Mouse (Mus musculus): Measurements from ENCODE around the gene Cd151. TPM values are rescaled to one million over a fixed set of nuclear protein-coding genes. Genes with fewer than 3 reads are reported as not detected.

Cd151 gene
- 43.3 and 49.6 TPM in 2 replicates for polyA plus RNA-seq (2014; fragmentation: Nextera tagmentation; extraction: Ambion mirVana)

- Histone ChIP-seq H3K27me3 (ENCODE audit: control insufficient read depth, insufficient read depth, low read length) (peaks cover 28% of the 10 kb centered on the region), H3K36me3 (ENCODE audit: control insufficient read depth, insufficient read depth, low read length) (peaks cover 17% of the 10 kb centered on the region), H3K4me1 (ENCODE audit: control insufficient read depth, insufficient read depth, low read length) (peaks cover 20% of the 10 kb centered on the region), H3K4me2 (ENCODE audit: low read depth, low read length) (peak within 1 kb of the TSS; percentile 60), H3K27ac (ENCODE audit: low read depth, low read length) (peak within 1 kb of the TSS; percentile 81), H3K9ac (replicated peaks; ENCODE audit: low read depth, low read length) (peak within 1 kb of the TSS; percentile 84), H3K9me3 (ENCODE audit: control insufficient read depth, low read length) (no peaks in the 10 kb centered on the region), H3K4me3 (ENCODE audit: low read depth, low read length) (peak within 1 kb of the TSS; percentile 59)
- ATAC-seq (ENCODE audit: low read depth) = peak; percentile 50
- WGBS = 1% methylated on average over 52 of the region's 52 CpGs
Measured at GRCm38 (mm10) chr7:141467230-141468030, at the start of gene Cd151. Gene Cd151, plus strand, starts transcription at chr7:141467392.

DNA sequence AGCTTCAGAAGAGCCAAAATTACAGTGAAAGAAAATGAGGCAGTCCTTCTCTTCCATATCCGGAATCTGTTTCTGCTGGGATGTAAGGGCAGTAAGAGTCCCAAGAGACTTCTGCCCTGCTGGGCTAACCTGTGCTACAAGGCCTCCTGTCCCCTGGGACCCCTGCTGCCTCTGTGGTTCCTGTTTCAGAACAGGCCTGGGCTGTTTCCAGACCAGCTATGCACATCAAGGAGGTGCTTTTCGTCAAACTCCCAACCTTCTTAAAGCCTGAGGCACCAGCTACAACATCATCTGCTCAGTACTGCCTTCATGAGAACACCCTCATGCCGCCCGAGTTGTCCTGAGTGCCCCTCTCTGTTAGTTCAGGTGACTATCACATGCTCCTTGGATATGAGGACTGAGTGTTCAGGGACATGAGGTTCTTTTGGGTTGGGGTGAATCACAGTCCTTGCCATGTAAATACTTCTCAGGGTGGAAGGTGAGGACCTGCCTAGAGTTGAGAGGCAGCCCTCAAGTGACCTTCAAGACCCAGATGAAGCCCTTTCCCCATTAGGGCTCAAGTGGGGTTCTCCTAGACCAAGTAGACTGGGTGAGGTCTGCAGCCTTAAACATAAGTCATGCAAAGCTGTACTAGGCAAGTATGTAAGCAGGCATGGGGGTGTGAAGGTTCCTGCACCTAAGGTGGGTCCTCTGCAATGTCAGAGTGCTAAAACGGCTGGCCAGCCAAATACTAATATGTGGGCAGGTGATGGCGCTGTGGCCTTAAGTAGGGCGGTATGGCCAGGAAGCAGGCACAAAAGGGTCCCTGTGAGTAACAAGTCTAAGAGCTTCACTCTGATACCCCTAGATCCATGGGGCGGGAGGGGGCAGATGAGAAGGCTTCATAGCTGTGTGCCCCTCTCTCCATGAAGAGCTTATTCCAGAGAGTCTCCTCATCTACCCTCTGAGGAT, 49.2 kb upstream of the Cd151 start:
- no peak overlapping the region for H3K9ac ChIP-seq (replicated peaks; ENCODE audit: low read depth, low read length)

DNA sequence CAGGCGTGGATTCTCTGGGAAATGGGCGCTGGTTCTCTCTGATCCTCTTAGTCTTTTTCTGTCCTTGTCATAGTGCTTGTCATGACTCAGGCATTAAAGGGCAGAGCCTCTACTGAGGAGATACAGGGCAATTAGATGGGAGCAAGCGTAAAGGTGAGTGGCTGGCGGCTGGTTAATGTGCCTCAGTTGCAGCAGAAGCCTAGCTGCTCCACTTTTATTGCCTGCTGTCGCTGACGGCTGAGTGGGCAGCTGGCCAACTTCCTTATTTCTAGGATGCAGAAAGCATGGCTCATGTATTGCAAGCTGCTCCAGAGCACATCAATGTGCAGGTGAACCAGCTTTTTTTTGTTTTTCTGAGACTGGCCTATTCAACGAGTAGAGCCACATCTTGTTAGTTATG, 48.2 kb upstream of the Cd151 start:
- Histone ChIP-seq H3K4me1 (ENCODE audit: control insufficient read depth, insufficient read depth, low read length) (peaks cover 3% of the 10 kb centered on the region; the same call in 1 of the 2 replicates), H3K4me3 (ENCODE audit: low read depth, low read length) (no peak overlapping the region), H3K9ac (replicated peaks; ENCODE audit: low read depth, low read length) (no peak overlapping the region), H3K9me3 (ENCODE audit: control insufficient read depth, low read length) (no peaks in the 10 kb centered on the region), H3K4me2 (ENCODE audit: low read depth, low read length) (no peak overlapping the region), H3K36me3 (ENCODE audit: control insufficient read depth, insufficient read depth, low read length) (no peaks in the 10 kb centered on the region), H3K27me3 (ENCODE audit: control insufficient read depth, insufficient read depth, low read length) (no peaks in the 10 kb centered on the region), H3K27ac (ENCODE audit: low read depth, low read length) (peak overlapping the region; percentile 6; the same call in 1 of the 2 replicates)
- no peak for ATAC-seq (ENCODE audit: low read depth)
- WGBS = 43% methylated on average over 7 of the region's 7 CpGs

More for the DNA sequence above, 49.2 kb upstream of the Cd151 start:
- Histone ChIP-seq H3K27ac (ENCODE audit: low read depth, low read length) (no peak overlapping the region; the same call in 1 of the 2 replicates), H3K4me1 (ENCODE audit: control insufficient read depth, insufficient read depth, low read length) (peaks cover 4% of the 10 kb centered on the region; the same call in 1 of the 2 replicates), H3K9me3 (ENCODE audit: control insufficient read depth, low read length) (no peaks in the 10 kb centered on the region), H3K27me3 (ENCODE audit: control insufficient read depth, insufficient read depth, low read length) (no peaks in the 10 kb centered on the region), H3K36me3 (ENCODE audit: control insufficient read depth, insufficient read depth, low read length) (no peaks in the 10 kb centered on the region), H3K4me3 (ENCODE audit: low read depth, low read length) (no peak overlapping the region), H3K4me2 (ENCODE audit: low read depth, low read length) (no peak overlapping the region)
- WGBS = 78% methylated on average over 8 of the region's 8 CpGs
- no peak for ATAC-seq (ENCODE audit: low read depth)

DNA sequence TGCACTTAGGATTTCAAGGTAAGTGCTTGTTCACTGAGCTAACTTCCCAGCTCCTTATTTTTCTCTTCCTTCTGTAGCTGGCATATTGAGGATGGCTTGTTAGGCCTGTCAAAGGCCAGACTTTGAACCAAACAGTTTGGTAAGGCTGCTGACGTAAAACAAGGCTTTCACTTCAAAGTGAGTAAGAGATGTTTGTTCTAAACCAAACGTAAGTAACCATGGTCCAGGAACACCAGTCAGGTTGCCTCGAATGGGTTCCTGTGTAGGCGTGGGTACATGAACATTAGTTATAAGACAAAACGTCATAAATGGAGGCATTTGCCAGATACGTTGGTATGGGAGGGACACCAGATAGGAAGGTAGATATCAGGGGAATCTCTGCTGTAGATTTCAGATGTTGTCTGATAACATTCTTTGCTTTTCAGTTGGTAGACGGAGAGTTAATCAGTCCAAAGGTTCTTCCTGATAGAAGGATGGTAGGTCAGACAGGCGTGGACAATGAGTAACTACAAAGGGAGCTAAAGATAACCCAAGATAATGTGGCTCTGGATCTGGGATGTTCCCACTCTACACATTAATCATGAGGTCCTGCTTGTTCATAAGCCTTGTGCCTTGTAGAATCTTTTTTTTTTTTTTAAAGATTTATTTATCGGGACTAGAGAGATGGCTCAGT, 47.0 kb upstream of the Cd151 start:
- Histone ChIP-seq H3K36me3 (ENCODE audit: control insufficient read depth, insufficient read depth, low read length) (no peaks in the 10 kb centered on the region), H3K4me1 (ENCODE audit: control insufficient read depth, insufficient read depth, low read length) (no peaks in the 10 kb centered on the region), H3K27ac (ENCODE audit: low read depth, low read length) (no peak overlapping the region), H3K4me2 (ENCODE audit: low read depth, low read length) (no peak overlapping the region), H3K4me3 (ENCODE audit: low read depth, low read length) (no peak overlapping the region), H3K9me3 (ENCODE audit: control insufficient read depth, low read length) (no peaks in the 10 kb centered on the region), H3K27me3 (ENCODE audit: control insufficient read depth, insufficient read depth, low read length) (no peaks in the 10 kb centered on the region), H3K9ac (replicated peaks; ENCODE audit: low read depth, low read length) (no peak overlapping the region)
- 88% methylated on average over 9 of the region's 9 CpGs for WGBS
- ATAC-seq (ENCODE audit: low read depth) = no peak

DNA sequence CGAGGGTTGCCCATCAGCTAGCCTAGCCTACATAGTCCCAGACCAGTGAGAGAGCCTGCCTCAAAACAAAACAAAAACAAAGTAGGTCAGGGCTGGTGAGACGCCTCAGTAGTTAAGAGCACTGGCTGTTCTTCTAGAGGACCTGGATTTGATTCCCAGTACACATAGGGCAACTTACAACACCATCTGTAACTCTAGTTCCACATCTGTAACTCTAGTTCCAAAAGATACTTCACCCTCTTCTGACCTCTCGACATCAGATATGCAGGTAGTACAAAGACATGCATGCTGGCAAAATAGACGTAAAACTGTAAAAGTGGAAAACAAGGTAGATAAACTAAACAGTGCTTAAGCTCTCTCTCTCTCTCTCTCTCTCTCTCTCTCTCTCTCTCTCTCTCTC, 43.4 kb upstream of the Cd151 start:
- H3K4me3 ChIP-seq (ENCODE audit: low read depth, low read length) = no peak overlapping the region
- H3K27ac ChIP-seq (ENCODE audit: low read depth, low read length) = no peak overlapping the region
- H3K36me3 ChIP-seq (ENCODE audit: control insufficient read depth, insufficient read depth, low read length) = 0 out of 2 replicates have a peak, but pooled peaks cover 3% of the 10 kb centered on the region
- ATAC-seq (ENCODE audit: low read depth) = no peak
- no peak overlapping the region for H3K9ac ChIP-seq (replicated peaks; ENCODE audit: low read depth, low read length)
- no peaks in the 10 kb centered on the region for H3K27me3 ChIP-seq (ENCODE audit: control insufficient read depth, insufficient read depth, low read length)
- WGBS = 80% methylated on average over 4 of the region's 4 CpGs
- peaks cover 5% of the 10 kb centered on the region for H3K4me1 ChIP-seq (ENCODE audit: control insufficient read depth, insufficient read depth, low read length)
- no peak overlapping the region for H3K4me2 ChIP-seq (ENCODE audit: low read depth, low read length)
- H3K9me3 ChIP-seq (ENCODE audit: control insufficient read depth, low read length) = no peaks in the 10 kb centered on the region

- Histone ChIP-seq H3K36me3 (ENCODE audit: control insufficient read depth, insufficient read depth, low read length) (peaks cover 22% of the 10 kb centered on the region), H3K4me2 (ENCODE audit: low read depth, low read length) (no peak overlapping the region), H3K4me1 (ENCODE audit: control insufficient read depth, insufficient read depth, low read length) (peaks cover 6% of the 10 kb centered on the region), H3K27ac (ENCODE audit: low read depth, low read length) (no peak overlapping the region), H3K9me3 (ENCODE audit: control insufficient read depth, low read length) (no peaks in the 10 kb centered on the region), H3K9ac (replicated peaks; ENCODE audit: low read depth, low read length) (no peak overlapping the region), H3K4me3 (ENCODE audit: low read depth, low read length) (no peak overlapping the region), H3K27me3 (ENCODE audit: control insufficient read depth, insufficient read depth, low read length) (no peaks in the 10 kb centered on the region)
- ATAC-seq (ENCODE audit: low read depth) = no peak
- WGBS = 86% methylated on average over 12 of the region's 12 CpGs
Measured at GRCm38 (mm10) chr7:141426948-141427730, 40.1 kb upstream of the Cd151 start.

DNA sequence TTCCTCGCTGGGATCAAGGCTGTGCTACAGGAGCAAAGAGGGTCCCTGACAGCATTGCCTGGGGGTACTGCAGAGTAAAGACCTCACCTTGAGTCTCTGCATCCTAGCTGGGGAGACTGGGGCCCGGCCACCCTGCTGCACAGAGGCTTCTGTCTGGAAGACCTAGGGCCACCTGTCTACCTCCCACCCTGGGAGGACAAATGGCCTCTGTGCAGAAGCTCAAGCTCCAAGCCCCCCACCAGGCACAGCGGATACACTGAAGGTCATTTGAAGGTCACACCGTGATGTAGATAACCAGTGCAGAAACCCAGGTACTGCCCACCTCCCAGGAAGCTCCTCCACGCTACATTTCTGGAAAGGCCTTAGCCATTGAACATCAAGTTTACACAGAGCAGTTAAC, 38.5 kb upstream of the Cd151 start:
- H3K27me3 ChIP-seq (ENCODE audit: control insufficient read depth, insufficient read depth, low read length) = no peaks in the 10 kb centered on the region
- H3K4me1 ChIP-seq (ENCODE audit: control insufficient read depth, insufficient read depth, low read length) = peaks cover 10% of the 10 kb centered on the region
- ATAC-seq (ENCODE audit: low read depth) = peak; percentile 0; the same call in 1 of the 2 replicates
- peaks cover 26% of the 10 kb centered on the region for H3K36me3 ChIP-seq (ENCODE audit: control insufficient read depth, insufficient read depth, low read length)
- H3K4me2 ChIP-seq (ENCODE audit: low read depth, low read length) = peak overlapping the region; percentile 88
- H3K9ac ChIP-seq (replicated peaks; ENCODE audit: low read depth, low read length) = peak overlapping the region; percentile 86
- H3K9me3 ChIP-seq (ENCODE audit: control insufficient read depth, low read length) = no peaks in the 10 kb centered on the region
- H3K27ac ChIP-seq (ENCODE audit: low read depth, low read length) = peak overlapping the region; percentile 81
- peak overlapping the region; percentile 59 for H3K4me3 ChIP-seq (ENCODE audit: low read depth, low read length)
- WGBS = 54% methylated on average over 5 of the region's 5 CpGs

GRCm38 (mm10) chr7:141429310-141429709, 37.9 kb upstream of the Cd151 start, which contains the start of gene Cend1:
Gene Cend1, minus strand, starts transcription at chr7:141429491.
- WGBS = 2% methylated on average over 19 of the region's 19 CpGs
- H3K36me3 ChIP-seq (ENCODE audit: control insufficient read depth, insufficient read depth, low read length) = peaks cover 26% of the 10 kb centered on the region
- no peaks in the 10 kb centered on the region for H3K9me3 ChIP-seq (ENCODE audit: control insufficient read depth, low read length)
- peak within 1 kb of the TSS; percentile 81 for H3K27ac ChIP-seq (ENCODE audit: low read depth, low read length)
- peaks cover 14% of the 10 kb centered on the region for H3K4me1 ChIP-seq (ENCODE audit: control insufficient read depth, insufficient read depth, low read length)
- H3K27me3 ChIP-seq (ENCODE audit: control insufficient read depth, insufficient read depth, low read length) = no peaks in the 10 kb centered on the region
- ATAC-seq (ENCODE audit: low read depth) = peak; percentile 76
- peak within 1 kb of the TSS; percentile 86 for H3K9ac ChIP-seq (replicated peaks; ENCODE audit: low read depth, low read length)
- peak within 1 kb of the TSS; percentile 88 for H3K4me2 ChIP-seq (ENCODE audit: low read depth, low read length)
- peak within 1 kb of the TSS; percentile 59 for H3K4me3 ChIP-seq (ENCODE audit: low read depth, low read length)

Data from neural tube, embryonic 14.5 days (tissue).